Mouse (Mus musculus) layer of hippocampus, postnatal 36 days (tissue): ENCODE measurements at regions not wholly inside any gene's neighbourhood (a gene's known extent, or its start where the extent isn't known, plus 50 kb on each side); places are given as distances from the start of the nearest gene placed in this dataset.

Source experiments
- DNase-seq, 2 experiments: peaks; one replicate each; pipeline ENCODE4 v3.0.0; 2022

DNA sequence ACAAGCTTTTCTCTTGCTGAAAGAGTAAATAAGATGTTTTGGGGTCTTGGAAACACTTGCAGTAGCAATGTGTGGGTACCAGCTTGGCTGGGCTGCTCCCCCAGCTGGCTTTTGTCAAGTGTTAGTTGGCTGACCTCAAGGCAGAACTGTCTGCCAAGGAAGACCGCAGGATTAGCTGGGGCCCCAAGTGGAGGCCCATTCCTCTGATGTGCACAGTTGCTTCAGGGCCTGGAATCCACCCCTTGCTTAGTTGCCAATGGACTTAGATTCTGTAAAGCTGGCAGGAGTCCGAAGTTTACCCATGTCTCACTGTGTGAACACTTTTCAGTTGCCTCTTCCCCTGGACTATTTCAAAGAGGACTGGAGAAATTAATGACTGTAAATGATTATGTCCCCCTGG lies 57.8 kb upstream of the Rmdn2 start:
- no peak for DNase-seq

DNA sequence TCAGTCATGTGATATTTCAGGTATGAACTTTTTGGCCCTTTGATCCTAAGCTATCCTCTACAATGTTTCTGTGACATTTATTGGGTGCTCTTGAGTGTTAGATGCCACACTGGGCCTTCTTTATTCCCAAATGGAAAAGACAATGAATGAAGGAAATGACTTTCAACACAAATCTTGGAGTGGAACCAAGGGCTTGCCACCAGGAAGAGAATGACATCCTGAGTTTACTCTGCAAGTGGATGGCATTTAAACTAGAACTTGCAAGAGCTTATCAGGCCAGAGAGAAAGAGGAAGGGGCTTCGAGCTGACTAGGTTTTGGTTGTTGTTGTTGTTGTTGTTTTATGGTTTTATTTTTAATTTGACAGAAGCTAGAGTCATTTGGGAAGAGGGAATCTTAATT lies 56.1 kb upstream of the Rmdn2 start:
- DNase-seq, result no peak
